Mouse (Mus musculus) thymus, postnatal 0 days (tissue): ENCODE measurements around the gene 2610044O15Rik8. TPM values are rescaled to one million over a fixed set of nuclear protein-coding genes. Genes with fewer than 3 reads are reported as not detected.

ENCODE experiments used
- DNase-seq: peaks from one replicate; pipeline ENCODE4 v3.0.0-alpha.2; 2015; ENCODE audit warnings: low spot score
- polyA plus RNA-seq: library from polyadenylated mRNA; unstranded; fragments of >200 nt; fragmentation: Nextera tagmentation; extraction: Ambion mirVana; gene quantifications from 2 replicates; pipeline ENCODE4 v1.2.1, GENCODE M21; 2015

Gene 2610044O15Rik8
- polyA plus RNA-seq: 34.9 and 36.6 TPM in 2 replicates

DNA sequence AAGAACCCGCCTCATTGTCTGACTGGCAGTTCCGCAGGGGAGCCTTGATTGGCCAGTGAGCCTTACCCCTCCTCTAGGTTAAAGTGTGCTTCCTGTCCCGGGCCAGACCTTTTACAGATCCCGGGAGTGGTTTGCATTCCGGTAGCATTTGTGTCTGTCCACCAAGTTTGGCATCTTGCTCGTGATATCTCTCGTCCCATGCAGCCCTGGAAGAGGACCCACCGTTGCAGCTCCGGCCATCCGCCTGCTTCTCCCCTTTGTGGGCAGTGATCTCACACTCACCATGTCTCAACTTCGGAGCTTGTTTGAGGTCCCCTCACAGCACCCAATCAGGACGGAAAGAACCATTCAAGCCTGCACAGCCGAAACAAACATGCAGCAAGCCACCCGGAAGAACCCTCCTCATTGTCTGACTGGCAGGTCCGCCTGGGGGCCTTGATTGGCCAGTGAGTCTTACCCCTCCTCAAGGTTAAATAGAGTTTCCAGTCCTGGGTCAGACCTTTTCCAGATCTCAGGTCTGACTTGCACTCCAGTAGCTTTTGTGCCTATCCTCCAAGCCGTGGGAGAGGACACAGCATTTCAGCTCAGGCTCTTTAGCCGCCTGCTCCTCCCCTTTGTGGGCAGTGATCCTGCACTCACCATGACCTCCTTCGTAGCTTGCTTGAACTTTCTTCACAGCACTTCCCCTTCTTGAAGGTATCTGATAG, at the start of gene 2610044O15Rik8:
2610044O15Rik8 (minus strand) TSS at position 380 of the 707 bp plus-strand sequence.
- DNase-seq: peak; percentile 89

DNA sequence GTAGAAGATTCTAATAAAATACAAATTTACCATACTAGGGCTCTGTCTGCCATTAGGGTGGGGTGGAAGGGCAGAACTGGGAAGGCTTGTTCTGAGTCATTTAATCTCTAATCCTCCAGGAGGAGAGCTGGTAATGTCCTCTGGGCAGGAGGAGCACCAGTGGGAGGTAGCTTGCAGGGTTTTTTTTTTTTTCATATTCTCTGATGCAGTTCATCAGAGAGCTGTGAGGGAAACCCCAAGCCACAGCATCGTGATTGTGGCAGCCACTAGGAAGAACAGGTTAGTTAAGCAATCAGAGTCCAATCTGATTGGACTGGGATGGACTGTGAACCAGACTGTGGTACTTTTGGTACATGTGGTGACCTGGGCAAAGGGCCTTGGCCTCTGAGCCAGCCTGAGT, 31.7 kb upstream of the 2610044O15Rik8 start:
- DNase-seq: no peak

DNA sequence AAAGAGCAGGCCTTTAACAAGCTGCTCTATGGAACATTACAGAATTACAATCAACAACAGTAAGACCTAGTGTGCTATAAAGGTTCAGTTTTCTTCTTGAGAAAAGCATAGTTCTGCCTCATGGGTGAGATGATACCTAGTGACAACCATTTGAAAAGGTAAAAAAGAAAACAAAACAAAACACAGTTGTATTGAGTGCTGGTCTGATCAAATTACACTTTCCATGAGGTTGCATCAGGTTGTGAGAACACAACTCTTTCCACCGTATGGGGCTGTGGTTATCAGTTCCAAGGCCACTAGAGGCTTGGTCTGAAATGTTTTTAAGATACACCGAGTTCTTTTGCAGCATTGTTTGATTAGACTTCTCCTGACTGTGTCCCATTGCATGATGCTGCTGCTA, 30.1 kb upstream of the 2610044O15Rik8 start:
- no peak for DNase-seq

DNA sequence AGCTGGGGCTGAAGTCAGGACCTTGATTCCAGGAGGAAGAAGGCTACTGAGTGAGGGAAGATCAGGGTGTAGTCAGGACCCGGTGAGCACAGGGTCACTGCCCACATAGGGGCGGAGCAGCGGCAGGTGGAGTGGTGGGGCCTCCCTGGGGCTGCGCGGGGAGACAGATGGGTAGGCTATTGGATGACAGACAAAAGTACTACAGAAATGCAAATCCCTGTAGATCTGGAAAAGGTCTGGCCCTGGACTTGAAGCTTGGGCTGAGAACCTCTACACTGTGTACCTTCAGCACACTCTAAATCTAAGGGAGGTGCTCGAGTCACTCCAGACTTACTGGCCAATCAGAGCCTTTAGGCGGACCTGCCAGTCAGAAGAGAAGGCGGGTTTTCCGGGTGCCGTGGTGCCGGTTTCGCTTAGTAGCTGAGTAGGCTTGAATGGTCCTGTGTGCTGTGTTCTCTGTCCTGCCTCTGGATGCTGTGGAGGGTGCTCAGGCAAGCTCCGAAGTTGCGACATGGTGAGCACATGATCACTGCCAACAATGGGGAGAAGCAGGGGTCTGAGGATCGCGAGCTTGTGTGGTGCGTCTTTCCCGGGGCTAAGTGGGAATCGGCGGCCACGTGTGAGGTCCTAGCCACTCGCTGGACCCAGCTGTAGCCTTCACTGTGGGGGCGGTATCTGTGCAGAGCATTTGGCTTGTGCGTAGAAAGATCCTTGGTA, 29.2 kb upstream of the 2610044O15Rik8 start:
- DNase-seq: peak; percentile 66

DNA sequence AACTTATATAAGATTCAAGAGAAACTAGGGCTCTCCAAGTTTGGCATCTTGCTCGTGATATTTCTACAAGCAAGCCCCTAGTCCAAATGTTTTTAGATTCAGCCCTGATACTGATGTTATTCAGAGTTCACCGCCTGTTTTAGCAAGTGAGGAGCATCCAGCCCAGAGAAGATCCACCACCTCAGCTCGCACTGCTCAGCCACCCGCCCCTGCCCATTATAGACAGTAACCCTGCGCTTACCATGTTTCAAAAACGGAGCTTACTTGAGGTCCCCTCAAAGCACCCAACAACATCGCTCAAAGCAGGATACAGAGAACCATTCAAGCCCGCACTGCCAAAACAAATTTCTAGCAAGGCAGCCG, 561 bp downstream of the 2610044O15Rik8 start:
- no peak for DNase-seq

Other genes starting within 250 kb of the 2610044O15Rik8 start
- 0.10 TPM in 1 of 2 replicates, not detected in the other for gene Ccdc7a, start 168.9 kb downstream of the 2610044O15Rik8 start, polyA plus RNA-seq
- not detected in 2 replicates for gene Ccdc7b, start 167.3 kb downstream of the 2610044O15Rik8 start, polyA plus RNA-seq
- not detected in 2 replicates for gene Gm10999, start 102.7 kb downstream of the 2610044O15Rik8 start, polyA plus RNA-seq